Mouse (Mus musculus) cortical plate, adult 2 months (tissue): ENCODE measurements around the gene Cenpa.

Source experiments
- CTCF ChIP-seq: fragments of 200-500 bp; IDR thresholded peaks from 2 replicates; pipeline ENCODE4 v1.5.1; 2011; ENCODE audit warnings: mild to moderate bottlenecking, control low read depth, low read length; ENCODE audit not compliant: insufficient read depth; ENCODE audit errors: extremely low read depth
- POLR2A ChIP-seq: fragments of 200-500 bp; IDR thresholded peaks from 2 replicates; pipeline ENCODE4 v1.6.1; 2011; ENCODE audit warnings: mild to moderate bottlenecking, low read length, control low read depth; ENCODE audit not compliant: insufficient read depth; ENCODE audit errors: extremely low read depth

DNA sequence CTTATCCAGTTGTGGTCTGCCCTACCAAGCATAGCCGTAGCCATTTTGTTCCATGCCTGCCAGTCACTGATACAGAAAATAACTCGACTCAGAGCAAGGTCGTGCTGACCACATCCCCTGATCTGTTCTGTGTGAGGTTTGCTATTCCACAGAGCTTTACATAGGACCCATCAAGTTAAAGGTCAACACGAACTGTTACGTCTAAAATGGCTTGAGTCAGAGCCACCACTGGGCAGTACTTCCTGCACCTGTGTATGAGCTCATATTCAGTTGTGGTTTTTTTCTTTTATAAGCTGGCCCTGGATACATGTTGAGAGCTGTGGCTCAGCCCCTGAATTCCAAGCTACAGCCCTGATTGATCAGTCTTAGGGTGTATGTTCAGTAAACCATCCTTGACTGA, 13.0 kb downstream of the Cenpa start:
- TF ChIP-seq POLR2A: no peak
- no peak for TF ChIP-seq CTCF
